Mouse (Mus musculus) liver, embryonic 14.5 days (tissue): ENCODE results near the gene Sar1a. TPM values are rescaled to one million over a fixed set of nuclear protein-coding genes. Genes with fewer than 3 reads are reported as not detected.

Experiments used
- ATAC-seq: fragments of 200-750 bp; cut with Nextera tagmentation; 2 replicates; pipeline ENCODE4 v1.8.0; 2017; ENCODE audit warnings: moderate number of reproducible peaks, mild to moderate bottlenecking, moderate library complexity; ENCODE audit not compliant: insufficient read depth
- DNase-seq, 3 experiments: peaks; one replicate each; pipeline ENCODE4 v3.0.0-alpha.2; 2012 to 2013; ENCODE audit warnings: low read depth in 3 of 3, low spot score in 3 of 3
- H3K27ac ChIP-seq: fragments of 300-500 bp; sonication (generic); 2 replicates; pipeline ENCODE4 v1.5.1; 2014; ENCODE audit warnings: moderate library complexity, mild to moderate bottlenecking, control low read depth, inconsistent platforms
- H3K27me3 ChIP-seq: fragments of 300-500 bp; sonication (generic); 2 replicates; pipeline ENCODE4 v1.6.1; 2014; ENCODE audit warnings: mild to moderate bottlenecking, low read length, moderate library complexity; ENCODE audit not compliant: control insufficient read depth, insufficient read depth
- H3K36me3 ChIP-seq: fragments of 300-500 bp; sonication (generic); replicated peaks from 2 replicates; pipeline ENCODE4 v1.6.1; 2014; ENCODE audit warnings: low read depth; ENCODE audit not compliant: control insufficient read depth, insufficient read depth
- H3K4me1 ChIP-seq, 2 experiments: fragments of 200-500 bp in 1 of 2; fragments of 300-500 bp in 1 of 2; sonication (generic) in 1 of 2; replicated peaks; 2 replicates each; pipeline ENCODE4 v1.6.1; 2012 to 2014; ENCODE audit warnings: antibody characterized with exemption in 1 of 2, inconsistent platforms in 1 of 2, low read length in 1 of 2; ENCODE audit not compliant: control insufficient read depth in 2 of 2, insufficient read depth in 2 of 2
- H3K4me2 ChIP-seq: fragments of 300-500 bp; sonication (generic); 2 replicates; pipeline ENCODE4 v1.6.1; 2014; ENCODE audit warnings: low read depth, mild to moderate bottlenecking, control low read depth, moderate library complexity
- H3K4me3 ChIP-seq, 2 experiments: fragments of 200-500 bp in 1 of 2; fragments of 300-500 bp in 1 of 2; sonication (generic) in 1 of 2; 2 replicates each; pipeline ENCODE4 v1.5.1; 2012 to 2014; ENCODE audit warnings: low read depth in 2 of 2, low read length in 2 of 2, mild to moderate bottlenecking in 2 of 2, control low read depth in 1 of 2, inconsistent platforms in 1 of 2, moderate library complexity in 1 of 2; ENCODE audit not compliant: insufficient read depth in 1 of 2
- H3K9ac ChIP-seq: fragments of 300-500 bp; sonication (generic); replicated peaks from 2 replicates; pipeline ENCODE4 v1.6.1; 2014; ENCODE audit warnings: mild to moderate bottlenecking, control low read depth, moderate library complexity
- H3K9me3 ChIP-seq: fragments of 300-500 bp; sonication (generic); 2 replicates; pipeline ENCODE4 v1.6.1; 2016; ENCODE audit warnings: low read length, mixed read lengths; ENCODE audit not compliant: control insufficient read depth
- CTCF ChIP-seq: IDR thresholded peaks from 2 replicates; pipeline ENCODE4 v1.5.1; 2016; ENCODE audit warnings: antibody characterized with exemption, low read depth, control low read depth
- EP300 ChIP-seq: IDR thresholded peaks from 2 replicates; pipeline ENCODE4 v1.6.1; 2016; ENCODE audit warnings: antibody characterized with exemption, low read depth
- WGBS: fragments of 180-500 bp; shearing (Covaris S2); extraction: QIAGEN DNeasy Blood & Tissue Kit; methylation state at CpG from one replicate; pipeline ENCODE4 v1.1.7; 2014; ENCODE audit not compliant: insufficient replicate concordance; 5-methylcytosine and 5-hydroxymethylcytosine counted together
- polyA plus RNA-seq, 2 experiments: library from polyadenylated mRNA; depleted of rRNA in 1 of 2; stranded (reverse) in 1 of 2; unstranded in 1 of 2; fragments of >200 nt; fragmentation: Nextera tagmentation in 1 of 2; extraction: Ambion mirVana in 1 of 2; gene quantifications; 2 replicates each; pipeline versions ENCODE4 v1.2.1 to v1.2.3; 2012 to 2014

Sar1a gene
- polyA plus RNA-seq (2012; rRNA removed): 31.7 and 39.0 TPM in 2 replicates
- polyA plus RNA-seq (2014; fragmentation: Nextera tagmentation; extraction: Ambion mirVana): 78.7 and 80.1 TPM in 2 replicates

GRCm38 (mm10) chr10:61680015-61680913 is at the start of gene Sar1a:
Gene Sar1a, plus strand, starts transcription at chr10:61680299.
- Histone ChIP-seq H3K4me1 (peaks cover 10 to 17% of the 10 kb centered on the region in 2 experiments; a peak in 3 of 4 replicates), H3K27ac (peak within 1 kb of the TSS; percentile 80), H3K9me3 (no peaks in the 10 kb centered on the region), H3K4me2 (peak within 1 kb of the TSS; percentile 90), H3K36me3 (peaks cover 8% of the 10 kb centered on the region), H3K4me3 (peak within 1 kb of the TSS; percentile 82 to 99), H3K27me3 (no peaks in the 10 kb centered on the region), H3K9ac (peak within 1 kb of the TSS; percentile 90)
- TF ChIP-seq CTCF: no peak
- no peak for TF ChIP-seq EP300
- WGBS: under 1% methylated on average over 84 of the region's 84 CpGs
- ATAC-seq (peak; percentile 98), DNase-seq (peak; percentile 94)

- H3K4me2 ChIP-seq: no peak overlapping the region
- no peak for TF ChIP-seq CTCF
- no peak for TF ChIP-seq EP300
- 44% methylated on average over 10 of the region's 10 CpGs for WGBS
These were observed 47.7 kb upstream of the Sar1a start for GRCm38 (mm10) chr10:61632445-61632844.

GRCm38 (mm10) chr10:61637055-61637454 is 43.0 kb upstream of the Sar1a start:
- Histone ChIP-seq H3K4me3 (no peak overlapping the region), H3K27ac (no peak overlapping the region), H3K9ac (no peak overlapping the region), H3K36me3 (no peaks in the 10 kb centered on the region), H3K4me2 (no peak overlapping the region), H3K9me3 (no peaks in the 10 kb centered on the region), H3K4me1 (no peaks in the 10 kb centered on the region), H3K27me3 (no peaks in the 10 kb centered on the region)
- DNase-seq: no peak
- TF ChIP-seq EP300 (no peak), CTCF (no peak)
- no peak for ATAC-seq
- 51% methylated on average over 7 of the region's 7 CpGs for WGBS

More at GRCm38 (mm10) chr10:61632445-61632844, 47.7 kb upstream of the Sar1a start:
- Histone ChIP-seq H3K27ac (no peak overlapping the region), H3K9ac (no peak overlapping the region), H3K36me3 (no peaks in the 10 kb centered on the region), H3K9me3 (no peaks in the 10 kb centered on the region), H3K27me3 (no peaks in the 10 kb centered on the region), H3K4me1 (no peaks in the 10 kb centered on the region), H3K4me3 (no peak overlapping the region)
- no peak for DNase-seq
- no peak for ATAC-seq

- no peak for ATAC-seq
- Histone ChIP-seq H3K9ac (no peak overlapping the region), H3K4me2 (no peak overlapping the region), H3K4me3 (no peak overlapping the region), H3K4me1 (no peaks in the 10 kb centered on the region), H3K36me3 (no peaks in the 10 kb centered on the region), H3K27ac (no peak overlapping the region), H3K9me3 (no peaks in the 10 kb centered on the region), H3K27me3 (no peaks in the 10 kb centered on the region)
- 50% methylated on average over 4 of the region's 4 CpGs for WGBS
- no peak for DNase-seq
- TF ChIP-seq EP300: no peak
- no peak for TF ChIP-seq CTCF
These were observed 39.7 kb upstream of the Sar1a start for GRCm38 (mm10) chr10:61640363-61640762.

GRCm38 (mm10) chr10:61646557-61646956 is 33.5 kb upstream of the Sar1a start:
- H3K27ac ChIP-seq: no peak overlapping the region
- H3K4me1 ChIP-seq: peaks cover 4 to 15% of the 10 kb centered on the region in 2 experiments
- H3K36me3 ChIP-seq: no peaks in the 10 kb centered on the region
- DNase-seq (no peak), ATAC-seq (no peak)
- no peaks in the 10 kb centered on the region for H3K9me3 ChIP-seq
- 58% methylated on average over 7 of the region's 7 CpGs for WGBS
- no peak overlapping the region for H3K4me2 ChIP-seq
- H3K27me3 ChIP-seq: no peaks in the 10 kb centered on the region
- no peak overlapping the region for H3K9ac ChIP-seq
- TF ChIP-seq EP300 (no peak), CTCF (no peak)
- H3K4me3 ChIP-seq: no peak overlapping the region
